Mouse (Mus musculus): Measurements from ENCODE around the gene Adipoq.

DNA sequence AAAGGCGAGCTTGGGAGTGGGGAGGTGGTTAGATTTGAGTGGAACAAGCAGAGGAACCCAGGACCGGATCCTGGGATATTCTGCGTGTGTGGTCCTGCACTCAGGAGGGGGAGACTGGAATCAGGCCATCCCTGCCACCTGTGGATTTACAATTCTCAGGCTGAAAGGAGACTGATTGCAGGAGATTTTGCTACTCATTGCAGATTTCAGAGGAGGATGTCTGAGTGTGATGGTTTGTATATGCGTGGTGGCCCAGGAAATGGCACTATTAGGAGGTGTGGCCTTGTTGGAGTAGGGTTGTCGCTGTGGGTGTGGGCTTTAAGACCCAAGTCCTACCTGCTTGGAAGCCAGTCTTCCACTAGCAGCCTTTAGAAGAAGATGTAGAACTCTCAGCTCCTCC lies 7.9 kb downstream of the Adipoq start:
- no peak for TF ChIP-seq CTCF (IDR thresholded peaks at IDR 0.05; ENCODE audit: low read depth)
- TF ChIP-seq EP300 (optimal IDR thresholded peaks at IDR 0.05), result no peak
